Mouse (Mus musculus) neural tube, embryonic 11.5 days (tissue): ENCODE measurements around the gene Wdr17. TPM values are rescaled to one million over a fixed set of nuclear protein-coding genes. Genes with fewer than 3 reads are reported as not detected.

ENCODE experiments used
- ATAC-seq: fragments of 200-750 bp; cut with Nextera tagmentation; 2 replicates; pipeline ENCODE4 v1.8.0; 2017; ENCODE audit warnings: moderate number of reproducible peaks, mild to moderate bottlenecking, moderate TSS enrichment, moderate library complexity; ENCODE audit not compliant: insufficient read depth, low FRiP score, low TSS enrichment
- DNase-seq: peaks from one replicate; pipeline ENCODE4 v3.0.0-alpha.2; 2015; ENCODE audit warnings: low spot score
- H3K27ac ChIP-seq: fragments of 300-500 bp; sonication (generic); 2 replicates; pipeline ENCODE4 v1.5.1; 2014; ENCODE audit warnings: low read depth, mild to moderate bottlenecking, low read length
- H3K27me3 ChIP-seq: fragments of 300-500 bp; sonication (generic); 2 replicates; pipeline ENCODE4 v1.6.1; 2014; ENCODE audit warnings: mild to moderate bottlenecking, low read length, mixed read lengths; ENCODE audit not compliant: control insufficient read depth, insufficient read depth
- H3K36me3 ChIP-seq: fragments of 300-500 bp; sonication (generic); 2 replicates; pipeline ENCODE4 v1.6.1; 2014; ENCODE audit warnings: mild to moderate bottlenecking, low read length, moderate library complexity, mixed read lengths; ENCODE audit not compliant: control insufficient read depth, insufficient read depth
- H3K4me1 ChIP-seq: fragments of 300-500 bp; sonication (generic); 2 replicates; pipeline ENCODE4 v1.6.1; 2014; ENCODE audit warnings: low read length, mixed read lengths; ENCODE audit not compliant: control insufficient read depth, insufficient read depth
- H3K4me2 ChIP-seq: fragments of 300-500 bp; sonication (generic); 2 replicates; pipeline ENCODE4 v1.6.1; 2014; ENCODE audit warnings: low read depth, mild to moderate bottlenecking, moderate library complexity
- H3K4me3 ChIP-seq: fragments of 300-500 bp; sonication (generic); 2 replicates; pipeline ENCODE4 v1.5.1; 2014; ENCODE audit warnings: low read depth, low read length
- H3K9ac ChIP-seq: fragments of 300-500 bp; sonication (generic); 2 replicates; pipeline ENCODE4 v1.6.1; 2014; ENCODE audit warnings: mild to moderate bottlenecking, low read length
- H3K9me3 ChIP-seq: fragments of 300-500 bp; sonication (generic); 2 replicates; pipeline ENCODE4 v1.6.1; 2016; ENCODE audit warnings: low read length; ENCODE audit not compliant: control insufficient read depth
- WGBS: fragments of 180-500 bp; shearing (Covaris S2); extraction: QIAGEN DNeasy Blood & Tissue Kit; methylation state at CpG from one replicate; pipeline ENCODE4 v1.1.7; 2014; 5-methylcytosine and 5-hydroxymethylcytosine counted together
- polyA plus RNA-seq: library from polyadenylated mRNA; unstranded; fragments of >200 nt; fragmentation: Nextera tagmentation; extraction: Ambion mirVana; gene quantifications from 2 replicates; pipeline ENCODE4 v1.2.1, GENCODE M21; 2014

Gene Wdr17
- polyA plus RNA-seq, 1 experiment from 2014 or later = 2.9 TPM

- Histone ChIP-seq H3K9me3 (no peaks in the 10 kb centered on the region), H3K36me3 (no peaks in the 10 kb centered on the region), H3K9ac (no peak overlapping the region), H3K4me3 (no peak overlapping the region), H3K27ac (no peak overlapping the region), H3K4me1 (no peaks in the 10 kb centered on the region), H3K27me3 (no peaks in the 10 kb centered on the region), H3K4me2 (no peak overlapping the region)
- no peak for ATAC-seq
- no peak for DNase-seq
- WGBS = 88% methylated on average over 5 of the region's 5 CpGs
Observed at GRCm38 (mm10) chr8:54822956-54823355, 64.0 kb downstream of the Wdr17 start.

- ATAC-seq = no peak
- DNase-seq = no peak
- no peak overlapping the region for H3K4me2 ChIP-seq
- no peak overlapping the region for H3K4me3 ChIP-seq
- H3K4me1 ChIP-seq = no peaks in the 10 kb centered on the region
- no peaks in the 10 kb centered on the region for H3K27me3 ChIP-seq
- H3K27ac ChIP-seq = no peak overlapping the region
- no peaks in the 10 kb centered on the region for H3K9me3 ChIP-seq
- H3K9ac ChIP-seq = no peak overlapping the region
- H3K36me3 ChIP-seq = no peaks in the 10 kb centered on the region
Observed at GRCm38 (mm10) chr8:54818651-54819050, 68.3 kb downstream of the Wdr17 start.

DNA sequence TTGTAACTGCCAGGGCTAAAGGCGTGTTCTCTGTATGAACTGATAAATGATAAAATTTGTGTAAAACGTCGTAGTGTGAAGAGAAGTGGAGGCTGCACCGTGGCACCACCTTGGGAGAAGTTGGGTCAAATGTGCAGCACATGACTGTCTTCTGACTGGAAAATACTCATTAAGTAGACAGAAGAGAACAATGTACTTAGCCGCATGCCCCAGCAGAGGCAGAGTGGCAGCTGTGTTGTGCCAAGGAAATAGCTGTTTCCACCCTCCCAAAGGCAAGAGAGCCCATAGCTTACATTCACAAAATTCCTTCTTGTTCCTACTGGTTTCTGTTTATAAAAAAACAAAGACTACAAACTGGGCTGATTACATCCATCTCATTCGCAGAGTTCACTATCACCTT is 78.8 kb downstream of the Wdr17 start:
- H3K36me3 ChIP-seq = no peaks in the 10 kb centered on the region
- no peak overlapping the region for H3K4me3 ChIP-seq
- H3K27me3 ChIP-seq = no peaks in the 10 kb centered on the region
- no peak for ATAC-seq
- H3K9me3 ChIP-seq = no peaks in the 10 kb centered on the region
- H3K4me2 ChIP-seq = no peak overlapping the region
- 79% methylated on average over 6 of the region's 6 CpGs for WGBS
- no peaks in the 10 kb centered on the region for H3K4me1 ChIP-seq
- H3K27ac ChIP-seq = no peak overlapping the region
- H3K9ac ChIP-seq = no peak overlapping the region
- no peak for DNase-seq

- Histone ChIP-seq H3K9ac (no peak overlapping the region), H3K27ac (no peak overlapping the region), H3K27me3 (no peaks in the 10 kb centered on the region), H3K4me3 (no peak overlapping the region), H3K4me2 (no peak overlapping the region), H3K9me3 (no peaks in the 10 kb centered on the region), H3K4me1 (no peaks in the 10 kb centered on the region), H3K36me3 (no peaks in the 10 kb centered on the region)
- no peak for DNase-seq
- 92% methylated on average over 6 of the region's 6 CpGs for WGBS
- no peak for ATAC-seq
Observed at GRCm38 (mm10) chr8:54806173-54806572, 80.8 kb downstream of the Wdr17 start.

- no peak overlapping the region for H3K27ac ChIP-seq
- H3K4me1 ChIP-seq = no peaks in the 10 kb centered on the region
- no peak overlapping the region for H3K9ac ChIP-seq
- H3K4me3 ChIP-seq = no peak overlapping the region
- H3K9me3 ChIP-seq = no peaks in the 10 kb centered on the region
- H3K36me3 ChIP-seq = no peaks in the 10 kb centered on the region
- H3K27me3 ChIP-seq = no peaks in the 10 kb centered on the region
- DNase-seq = no peak
- no peak overlapping the region for H3K4me2 ChIP-seq
- no peak for ATAC-seq
- WGBS = 92% methylated on average over 2 of the region's 2 CpGs
Observed at GRCm38 (mm10) chr8:54792699-54793061, 94.3 kb downstream of the Wdr17 start.

DNA sequence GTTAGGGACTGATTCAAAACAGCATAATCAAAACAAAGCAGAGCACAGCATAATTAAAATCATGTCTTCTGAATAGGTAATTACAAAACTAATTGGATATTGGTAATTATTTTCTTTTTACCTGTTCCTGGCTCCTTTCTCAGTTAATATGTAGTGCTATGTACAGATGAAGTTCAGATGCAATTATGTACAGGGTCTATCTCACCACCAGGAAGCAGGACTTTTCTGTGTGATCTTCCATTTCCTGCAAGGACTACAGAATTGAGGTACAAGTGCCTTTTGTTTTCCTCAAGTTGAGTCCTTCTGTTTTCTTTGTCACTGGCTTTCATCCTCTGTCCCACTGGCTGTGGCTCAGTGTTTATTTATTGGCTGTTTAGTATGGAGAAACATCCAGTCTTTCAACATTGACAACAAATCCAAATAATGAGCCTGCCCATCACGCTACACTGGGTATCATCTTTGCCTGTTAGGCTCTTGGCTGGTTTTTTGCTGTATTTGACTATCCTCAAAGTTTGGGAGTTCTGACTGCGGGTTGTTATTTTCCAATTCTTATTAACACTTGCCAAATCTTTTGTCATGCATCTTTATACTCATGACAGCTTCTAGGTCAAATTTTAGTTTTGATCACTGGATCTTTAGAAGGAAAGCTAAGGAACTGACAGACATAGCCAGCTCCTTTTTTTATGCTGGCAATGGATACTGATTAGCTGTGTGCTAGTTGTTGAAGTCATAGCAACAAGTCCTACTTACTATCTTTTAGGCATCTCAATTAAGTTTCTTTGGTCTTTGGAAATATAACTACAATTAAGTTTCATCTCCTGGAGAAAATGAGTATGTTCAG is 94.9 kb downstream of the Wdr17 start:
- no peak overlapping the region for H3K4me3 ChIP-seq
- ATAC-seq (no peak), DNase-seq (no peak)
- H3K9ac ChIP-seq = no peak overlapping the region
- no peak overlapping the region for H3K27ac ChIP-seq
- no peaks in the 10 kb centered on the region for H3K36me3 ChIP-seq
- H3K9me3 ChIP-seq = no peaks in the 10 kb centered on the region
- H3K27me3 ChIP-seq = no peaks in the 10 kb centered on the region
- 88% methylated on average over 2 of the region's 2 CpGs for WGBS
- no peak overlapping the region for H3K4me2 ChIP-seq
- H3K4me1 ChIP-seq = no peaks in the 10 kb centered on the region

DNA sequence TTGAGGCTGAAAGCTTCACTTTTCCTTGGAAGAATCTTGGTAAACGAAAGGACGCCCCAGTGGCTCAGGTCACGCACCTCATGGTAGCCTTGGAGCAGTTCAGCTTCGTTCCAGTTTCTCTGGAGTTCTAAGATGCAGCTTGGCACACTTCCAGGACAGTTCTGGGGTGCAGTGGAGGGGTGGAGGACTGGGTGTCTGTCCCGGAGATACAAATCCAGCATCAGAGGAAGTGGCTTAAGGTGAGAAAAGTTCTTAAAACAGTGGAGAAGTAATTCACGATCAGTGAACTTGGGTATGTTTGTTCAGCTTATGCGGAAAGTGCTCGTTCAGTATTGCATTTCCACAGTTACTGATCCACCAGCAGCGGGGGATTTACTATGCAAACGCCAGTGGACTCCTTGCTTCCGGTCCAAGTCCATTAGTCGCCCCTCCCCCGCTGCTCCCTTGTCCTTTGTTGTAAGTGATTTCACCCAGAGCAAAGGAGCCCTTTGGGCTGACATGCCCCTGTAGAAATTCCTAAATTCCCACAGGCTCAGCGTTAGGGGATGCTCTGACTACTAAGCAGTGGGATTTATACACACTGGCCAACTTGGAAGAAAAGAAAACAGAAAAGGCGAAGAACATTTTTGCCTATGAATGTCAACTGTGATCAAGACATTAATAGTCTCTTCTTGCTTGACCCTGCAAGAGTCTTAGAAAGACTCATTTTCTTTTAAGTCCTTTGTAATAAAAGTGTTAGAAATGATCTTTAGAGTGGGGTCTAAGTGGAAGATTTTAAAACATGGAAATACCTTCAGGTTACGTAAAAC is 106.6 kb downstream of the Wdr17 start:
- Histone ChIP-seq H3K9ac (peak overlapping the region; percentile 59), H3K4me3 (peak overlapping the region; percentile 43), H3K9me3 (no peaks in the 10 kb centered on the region), H3K27ac (no peak overlapping the region), H3K27me3 (no peaks in the 10 kb centered on the region), H3K4me1 (peaks cover 3% of the 10 kb centered on the region), H3K4me2 (peak overlapping the region; percentile 84), H3K36me3 (no peaks in the 10 kb centered on the region)
- DNase-seq (peak; percentile 81), ATAC-seq (peak; percentile 79)
- 8% methylated on average over 16 of the region's 16 CpGs for WGBS

DNA sequence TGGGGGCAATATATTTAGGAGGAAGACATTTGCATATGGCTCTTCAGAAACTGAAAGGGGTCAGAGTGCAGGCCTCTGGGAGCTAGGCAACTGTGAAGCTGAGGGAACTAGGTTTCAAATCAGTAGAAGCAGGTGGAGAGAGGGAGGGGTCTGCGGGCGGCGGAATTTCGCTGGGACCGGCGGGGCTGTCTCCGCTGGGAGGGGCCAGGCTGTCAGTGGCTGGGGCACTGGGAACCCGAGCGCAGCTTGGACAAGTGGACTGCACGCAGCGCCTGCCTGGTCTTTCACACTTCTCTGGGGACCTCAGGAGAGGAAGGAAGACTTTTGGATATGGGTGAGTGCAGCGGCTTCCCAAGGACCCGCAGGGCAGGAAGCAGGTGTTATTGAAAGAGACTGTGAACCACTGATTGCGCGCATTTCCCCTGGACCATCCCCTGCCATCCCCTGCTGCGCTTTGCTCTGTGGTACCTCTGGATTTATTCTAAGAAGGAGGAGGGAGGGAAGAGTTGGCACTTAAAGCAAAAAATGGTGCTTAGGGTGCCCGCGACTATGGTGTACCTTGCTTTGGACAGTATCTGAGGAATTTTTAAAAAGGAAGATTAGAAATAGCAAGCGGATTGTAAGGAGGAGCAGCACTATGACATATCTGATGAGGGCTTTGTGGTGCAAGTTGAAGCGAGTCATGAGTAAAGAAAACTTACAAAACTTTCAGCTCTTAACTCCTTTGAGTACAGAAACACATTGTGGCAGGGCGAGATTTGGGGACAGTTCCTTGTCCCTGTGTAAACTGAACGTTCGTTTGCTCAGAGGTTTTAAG is 107.5 kb downstream of the Wdr17 start:
- ATAC-seq (peak; percentile 66), DNase-seq (peak; percentile 57)
- H3K4me2 ChIP-seq = peak overlapping the region; percentile 84
- H3K4me3 ChIP-seq = peak overlapping the region; percentile 43
- H3K36me3 ChIP-seq = no peaks in the 10 kb centered on the region
- peaks cover 3% of the 10 kb centered on the region for H3K4me1 ChIP-seq
- no peak overlapping the region for H3K27ac ChIP-seq
- peak overlapping the region; percentile 59 for H3K9ac ChIP-seq
- 2% methylated on average over 23 of the region's 23 CpGs for WGBS
- no peaks in the 10 kb centered on the region for H3K27me3 ChIP-seq
- H3K9me3 ChIP-seq = no peaks in the 10 kb centered on the region
